Mouse (Mus musculus): Measurements from ENCODE around the gene Lmo3.

Gene Lmo3

GRCm38 (mm10) chr6:138422671-138423321 is 159.0 kb downstream of the Lmo3 start:
- no peak for DNase-seq (ENCODE audit: low read depth)

- DNase-seq (ENCODE audit: low read depth), result no peak
Observed at GRCm38 (mm10) chr6:138421931-138422531, 159.7 kb downstream of the Lmo3 start.

- DNase-seq (ENCODE audit: low read depth), result no peak
Observed at GRCm38 (mm10) chr6:138421191-138421613, 160.6 kb downstream of the Lmo3 start.

- no peak for DNase-seq (ENCODE audit: low read depth)
Observed at GRCm38 (mm10) chr6:138420536-138420891, 161.3 kb downstream of the Lmo3 start.

GRCm38 (mm10) chr6:138419871-138420535 is 161.8 kb downstream of the Lmo3 start:
- no peak for DNase-seq (ENCODE audit: low read depth)

- DNase-seq (ENCODE audit: low read depth), result no peak
Observed at GRCm38 (mm10) chr6:138412075-138412474, 169.7 kb downstream of the Lmo3 start.

- DNase-seq (ENCODE audit: low read depth), result no peak
Observed at GRCm38 (mm10) chr6:138402031-138402430, 179.7 kb downstream of the Lmo3 start.

- DNase-seq (ENCODE audit: low read depth), result no peak
Observed at GRCm38 (mm10) chr6:138398836-138399235, 182.9 kb downstream of the Lmo3 start.

GRCm38 (mm10) chr6:138391085-138391484 is 190.7 kb downstream of the Lmo3 start:
- no peak for DNase-seq (ENCODE audit: low read depth)

- DNase-seq (ENCODE audit: low read depth), result no peak
Observed at GRCm38 (mm10) chr6:138388168-138388936, 193.4 kb downstream of the Lmo3 start.

- peak; percentile 46 for DNase-seq (ENCODE audit: low read depth)
Observed at GRCm38 (mm10) chr6:138383208-138383607, 198.6 kb downstream of the Lmo3 start.

GRCm38 (mm10) chr6:138371176-138371575 is 210.6 kb downstream of the Lmo3 start:
- no peak for DNase-seq (ENCODE audit: low read depth)

- DNase-seq (ENCODE audit: low read depth), result no peak
Observed at GRCm38 (mm10) chr6:138364111-138364510, 217.7 kb downstream of the Lmo3 start.

GRCm38 (mm10) chr6:138350587-138351345 is 231.0 kb downstream of the Lmo3 start:
- DNase-seq (ENCODE audit: low read depth), result no peak

- DNase-seq (ENCODE audit: low read depth), result no peak
Observed at GRCm38 (mm10) chr6:138346558-138346957, 235.2 kb downstream of the Lmo3 start.

GRCm38 (mm10) chr6:138335858-138336257 is 245.9 kb downstream of the Lmo3 start:
- DNase-seq (ENCODE audit: low read depth), result no peak

- DNase-seq (ENCODE audit: low read depth), result no peak
Observed at GRCm38 (mm10) chr6:138333991-138334390, 247.8 kb downstream of the Lmo3 start.

GRCm38 (mm10) chr6:138325744-138326400 is 255.9 kb downstream of the Lmo3 start:
- no peak for DNase-seq (ENCODE audit: low read depth)

- DNase-seq (ENCODE audit: low read depth), result no peak
Observed at GRCm38 (mm10) chr6:138325145-138325544, 256.6 kb downstream of the Lmo3 start.

GRCm38 (mm10) chr6:138323325-138323724 is 258.4 kb downstream of the Lmo3 start:
- DNase-seq (ENCODE audit: low read depth), result no peak

GRCm38 (mm10) chr6:138320190-138320737 is 261.5 kb downstream of the Lmo3 start:
- DNase-seq (ENCODE audit: low read depth), result no peak

Data from 416B (cell line).